Mouse (Mus musculus) CH12.LX (cell line): ENCODE measurements at regions not wholly inside any gene's neighbourhood (a gene's known extent, or its start where the extent isn't known, plus 50 kb on each side); places are given as distances from the start of the nearest gene placed in this dataset.

Experiments
- CTCF ChIP-seq, 2 experiments: IDR thresholded peaks in 1 of 2; conservative IDR thresholded peaks in 1 of 2; 2 replicates each; pipeline ENCODE4 v1.5.1; 2011 to 2012; ENCODE audit warnings: low read depth in 2 of 2, low read length in 2 of 2, improper control_type of control experiment in 1 of 2, inconsistent platforms in 1 of 2, mild to moderate bottlenecking in 1 of 2, moderate library complexity in 1 of 2
- EP300 ChIP-seq: IDR thresholded peaks from 2 replicates; pipeline ENCODE4 v1.6.1; 2011; ENCODE audit warnings: low read length, improper control_type of control experiment
- JUN ChIP-seq: IDR thresholded peaks from 2 replicates; pipeline ENCODE4 v1.6.1; 2011; ENCODE audit warnings: low read depth, mild to moderate bottlenecking, low read length, improper control_type of control experiment, moderate library complexity; ENCODE audit not compliant: insufficient read depth
- MEF2A ChIP-seq: IDR thresholded peaks from 2 replicates; pipeline ENCODE4 v1.6.1; 2014; ENCODE audit warnings: low read depth, mild to moderate bottlenecking, inconsistent platforms, low read length, improper control_type of control experiment, borderline replicate concordance
- PAX5 ChIP-seq: IDR thresholded peaks from 2 replicates; pipeline ENCODE4 v1.6.1; 2012; ENCODE audit warnings: low read length, inconsistent platforms, mixed read lengths
- POLR2A ChIP-seq: IDR thresholded peaks from 2 replicates; pipeline ENCODE4 v1.6.1; 2011; ENCODE audit warnings: low read depth, mild to moderate bottlenecking, improper control_type of control experiment, low read length
- POLR2AphosphoS2 ChIP-seq: IDR thresholded peaks from 2 replicates; pipeline ENCODE4 v1.6.1; 2011; ENCODE audit warnings: low read depth, low read length, improper control_type of control experiment
- SMC3 ChIP-seq: IDR thresholded peaks from 2 replicates; pipeline ENCODE4 v1.6.1; 2011; ENCODE audit warnings: low read depth, low read length, improper control_type of control experiment
- USF1 ChIP-seq: IDR thresholded peaks from 2 replicates; pipeline ENCODE4 v1.6.1; 2014; ENCODE audit warnings: low read depth, mild to moderate bottlenecking, inconsistent platforms, low read length, improper control_type of control experiment
- ZKSCAN1 ChIP-seq: IDR thresholded peaks from 2 replicates; pipeline ENCODE4 v1.6.1; 2012; ENCODE audit warnings: low read depth, inconsistent platforms, low read length, improper control_type of control experiment, borderline replicate concordance

- no peak for TF ChIP-seq PAX5
- no peak for TF ChIP-seq SMC3
- no peak for TF ChIP-seq ZKSCAN1
- TF ChIP-seq POLR2A = no peak
- TF ChIP-seq CTCF (conservative IDR thresholded peaks at IDR 0.05 in 1 of 2, IDR thresholded peaks at IDR 0.05 in 1 of 2; ENCODE audit: low read depth in 2 of 2, low read length in 2 of 2) = no peak
- no peak for TF ChIP-seq JUN
- no peak for TF ChIP-seq MEF2A
- no peak for TF ChIP-seq USF1
- TF ChIP-seq POLR2AphosphoS2 = no peak
- TF ChIP-seq EP300 = no peak
Observed at GRCm38 (mm10) chr8:116241987-116242242, 262.9 kb upstream of the Dynlrb2 start.
